Comparison of ENCODE assay signal across 10 mouse cellular contexts in the genomic region with DNA sequence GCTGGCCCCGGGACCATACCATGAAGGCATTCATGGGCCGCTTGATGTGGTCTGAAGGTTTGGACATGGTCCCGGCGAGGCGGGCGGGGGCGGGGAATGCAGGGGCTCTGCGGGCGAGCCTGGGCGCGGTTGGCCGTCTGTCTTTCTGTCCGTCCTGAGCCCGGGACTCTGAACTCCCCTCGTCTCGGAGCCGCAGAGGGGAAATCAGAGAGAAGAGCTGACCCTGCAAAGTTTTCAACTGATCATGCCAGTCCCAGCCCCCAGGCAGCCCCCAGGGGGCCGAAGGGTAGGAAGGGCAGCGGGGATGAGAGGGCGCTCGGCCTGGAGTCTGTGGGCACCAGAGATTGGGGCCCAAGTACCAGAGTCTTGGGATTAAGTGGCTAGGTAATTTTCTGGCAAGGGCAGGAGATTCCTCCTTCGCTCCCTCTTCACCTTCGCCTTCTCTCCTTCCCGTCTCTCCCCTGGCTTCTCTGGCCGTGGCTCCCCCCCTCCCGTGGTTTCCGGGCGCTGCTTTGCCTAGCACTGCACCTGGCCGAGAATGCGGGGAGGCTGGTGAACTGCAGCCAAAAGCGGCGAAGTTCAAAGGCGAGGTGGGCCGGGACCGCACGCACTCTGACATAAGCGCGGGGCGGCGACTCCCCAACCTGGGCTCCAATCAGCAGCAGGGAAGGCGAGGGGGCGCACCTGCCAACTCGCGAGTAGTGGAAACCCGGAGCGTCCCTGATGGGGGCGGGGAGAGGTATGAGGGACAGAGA. TPM values are rescaled to one million over a fixed set of nuclear protein-coding genes. Genes with fewer than 3 reads are reported as not detected.
DNase-seq lines count a peak whose midpoint lies in the region; ATAC-seq and TF ChIP-seq lines count a peak whose summit lies in the region.
"Had no signal": no experiment of that assay in that cellular context is flagged by ENCODE, and none has a peak within 500 bp of the region (broad histone marks: within the 10 kb centered on the region; RNA-seq: fewer than 3 reads in every experiment).

A gene (minus strand): TSS at position 553 of the 755 bp plus-strand sequence.

- TF ChIP-seq POLR2A in heart, adult 2 months (IDR thresholded peaks at IDR 0.05; ENCODE audit: insufficient read depth, low read depth, low read length): no peak

- no peak within 1 kb of the TSS for H3K27ac ChIP-seq in heart, adult 2 months
- H3K27ac ChIP-seq in limb, embryonic 10.5 days: no peak within 1 kb of the TSS; the same call in 1 of the 2 replicates
- no peak within 1 kb of the TSS for H3K27ac ChIP-seq in neural tube, embryonic 12.5 days

- H3K9ac ChIP-seq in heart, adult 2 months (ENCODE audit: low read depth, low read length): no peak within 1 kb of the TSS
- H3K9ac ChIP-seq in neural tube, embryonic 12.5 days: no peak within 1 kb of the TSS

- peak within 1 kb of the TSS; percentile 32 for H3K4me2 ChIP-seq in neural tube, embryonic 12.5 days (replicated peaks)

- 2% methylated on average over 47 of the region's 47 CpGs for WGBS in heart, adult 2 months
- WGBS in limb, embryonic 10.5 days: 1% methylated on average over 47 of the region's 47 CpGs
- under 1% methylated on average over 47 of the region's 47 CpGs for WGBS in neural tube, embryonic 12.5 days

- H3K36me3 ChIP-seq in heart, adult 2 months (ENCODE audit: control insufficient read depth, insufficient read depth, low read length): no peaks in the 10 kb centered on the region
- H3K36me3 ChIP-seq in limb, embryonic 10.5 days: no peaks in the 10 kb centered on the region
- H3K36me3 ChIP-seq in neural tube, embryonic 12.5 days: no peaks in the 10 kb centered on the region

- H3K79me2 ChIP-seq in heart, adult 2 months (replicated peaks; ENCODE audit: control insufficient read depth, insufficient read depth, low read length): no peaks in the 10 kb centered on the region

- no peak for ATAC-seq in neural tube, embryonic 12.5 days (ENCODE audit: low FRiP score, low read depth)

- no peak for TF ChIP-seq CTCF in heart, adult 2 months (IDR thresholded peaks at IDR 0.05)

- intact Hi-C loops in heart, adult 2 months (cut with DNase I): no loop called here

- H3K9me3 ChIP-seq in limb, embryonic 10.5 days (replicated peaks): no peaks in the 10 kb centered on the region
- H3K9me3 ChIP-seq in neural tube, embryonic 12.5 days: no peaks in the 10 kb centered on the region

- no peaks in the 10 kb centered on the region for H3K4me1 ChIP-seq in heart, adult 2 months (ENCODE audit: control insufficient read depth, insufficient read depth, low read length)
- peaks cover 38% of the 10 kb centered on the region for H3K4me1 ChIP-seq in limb, embryonic 10.5 days
- peaks cover 30% of the 10 kb centered on the region for H3K4me1 ChIP-seq in neural tube, embryonic 12.5 days

- peak; percentile 83 for DNase-seq in heart, adult 11 months
- no peak for DNase-seq in heart, adult 2 months
- peak; percentile 45 for DNase-seq in embryo, embryonic 9.5 days (ENCODE audit: extremely low spot score)
- peak; percentile 71 for DNase-seq in limb, embryonic 10.5 days (ENCODE audit: low spot score)
- DNase-seq in adrenal gland, adult 2 months: no peak
- DNase-seq in layer of hippocampus, postnatal 10 days (ENCODE audit: low spot score in 2 of 2): no peak
- no peak for DNase-seq in right cerebral cortex, postnatal 36 days (ENCODE audit: low spot score in 2 of 2)

- no peak within 1 kb of the TSS for H3K4me3 ChIP-seq in heart, adult 2 months
- H3K4me3 ChIP-seq in limb, embryonic 10.5 days: peak within 1 kb of the TSS; percentile 36
- peak within 1 kb of the TSS; percentile 5; the same call in 1 of the 2 replicates for H3K4me3 ChIP-seq in neural tube, embryonic 12.5 days

- peaks cover 38% of the 10 kb centered on the region for H3K27me3 ChIP-seq in heart, adult 2 months (ENCODE audit: control insufficient read depth, insufficient read depth, low read length)
- peaks cover 100% of the 10 kb centered on the region for H3K27me3 ChIP-seq in limb, embryonic 10.5 days (ENCODE audit: low read depth, poor library complexity, severe bottlenecking)
- H3K27me3 ChIP-seq in neural tube, embryonic 12.5 days (replicated peaks): peaks cover 97% of the 10 kb centered on the region

- TF ChIP-seq EP300 in heart, adult 2 months (IDR thresholded peaks at IDR 0.05; ENCODE audit: insufficient read depth, low read depth, low read length): no peak

RNA-seq across cellular contexts. Expression of the gene that starts here (rescaled TPM):
- total RNA-seq in heart, adult 2 months (2021): not detected
- not detected in 2 replicates for polyA plus RNA-seq in heart, adult 2 months (2012; rRNA removed)
- 0.71 and 0.80 TPM in 2 replicates for polyA plus RNA-seq in limb, embryonic 10.5 days (2016; fragmentation: Nextera tagmentation; extraction: Ambion mirVana)
- polyA plus RNA-seq in neural tube, embryonic 12.5 days (2016; fragmentation: Nextera tagmentation; extraction: Ambion mirVana): 7.4 and 8.2 TPM in 2 replicates
- not detected for total RNA-seq in adrenal gland, adult 2 months (2021)
- not detected in 2 replicates for polyA plus RNA-seq in adrenal gland, adult 2 months (2012; rRNA removed)
- total RNA-seq in layer of hippocampus, postnatal 10 days (2021): under 1 TPM; 0.18 to 0.36 TPM
- total RNA-seq: common myeloid progenitor, adult 5-6 weeks; neutrophil, adult 5-6 weeks had no signal

Comparison
In these comparisons a context has a peak if more than half of its experiments do, and no peak if none do; other contexts are left out.
1. DNase-seq: peak in heart, adult 11 months (single experiment) and embryo, embryonic 9.5 days (single experiment); none in heart, adult 2 months (0 of 2), adrenal gland, adult 2 months (single experiment), layer of hippocampus, postnatal 10 days (0 of 2) and right cerebral cortex, postnatal 36 days (0 of 2).
2. Peak in DNase-seq and H3K4me3 ChIP-seq in limb, embryonic 10.5 days; RNA of the gene not detected or under 1 TPM.